Mouse (Mus musculus) cerebellum, postnatal 25 days (tissue): ENCODE measurements around the gene Robo2.

ENCODE experiments used
- DNase-seq, 2 experiments: peaks; one replicate each; pipeline ENCODE4 v3.0.0; 2021; ENCODE audit warnings: mixed read lengths in 2 of 2

The Robo2 gene

GRCm38 (mm10) chr16:73915425-73915824, 496.2 kb downstream of the Robo2 start:
- no peak for DNase-seq

DNA sequence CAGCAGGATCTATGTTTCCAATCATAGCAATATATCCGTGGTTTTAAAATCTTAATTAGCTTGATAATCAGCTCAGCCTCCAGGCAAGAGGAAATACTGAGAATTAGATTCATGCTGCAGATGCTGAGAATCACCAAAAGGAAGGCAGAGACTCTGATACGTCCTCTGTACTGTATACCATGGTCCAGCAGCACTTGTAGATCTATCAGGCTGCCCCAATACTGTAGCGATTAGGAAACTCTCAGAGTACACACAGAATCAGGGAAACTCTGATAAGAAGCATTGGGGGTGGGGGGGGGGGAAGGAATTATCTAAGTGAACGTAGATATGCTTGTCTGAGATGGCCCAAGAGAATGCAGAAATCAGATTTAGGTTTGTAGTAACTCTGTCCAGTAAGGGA, 496.7 kb downstream of the Robo2 start:
- no peak for DNase-seq

DNA sequence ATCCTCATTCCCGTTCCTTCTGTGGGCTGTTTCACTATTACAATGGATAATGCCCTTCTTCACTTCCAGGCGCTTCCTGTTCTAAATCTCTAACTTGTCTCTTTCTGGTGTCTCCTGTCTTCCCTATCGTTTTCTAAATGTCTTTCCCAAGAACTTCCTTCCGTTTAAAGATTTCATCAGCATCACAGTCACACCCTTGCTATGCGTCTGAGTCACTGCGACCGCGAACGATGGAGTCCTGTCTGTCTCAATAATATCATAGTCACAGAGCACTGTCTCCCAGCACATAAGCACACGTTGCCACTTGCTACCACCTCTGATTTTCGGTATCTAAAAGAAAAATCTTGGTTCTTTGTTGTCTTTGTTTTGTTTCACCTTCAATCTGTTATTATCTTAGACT, 503.1 kb downstream of the Robo2 start:
- no peak for DNase-seq

GRCm38 (mm10) chr16:73896856-73897255, 514.8 kb downstream of the Robo2 start:
- DNase-seq = no peak

GRCm38 (mm10) chr16:73881911-73882310, 529.7 kb downstream of the Robo2 start:
- DNase-seq = peak in 1 of 2 experiments; percentile 14

- no peak for DNase-seq
These were observed 533.7 kb downstream of the Robo2 start for GRCm38 (mm10) chr16:73877973-73878372.

GRCm38 (mm10) chr16:73874991-73875390, 536.6 kb downstream of the Robo2 start:
- no peak for DNase-seq

- DNase-seq = no peak
These were observed 537.6 kb downstream of the Robo2 start for GRCm38 (mm10) chr16:73873828-73874558.

- DNase-seq = no peak
These were observed 541.3 kb downstream of the Robo2 start for GRCm38 (mm10) chr16:73870296-73870695.

DNA sequence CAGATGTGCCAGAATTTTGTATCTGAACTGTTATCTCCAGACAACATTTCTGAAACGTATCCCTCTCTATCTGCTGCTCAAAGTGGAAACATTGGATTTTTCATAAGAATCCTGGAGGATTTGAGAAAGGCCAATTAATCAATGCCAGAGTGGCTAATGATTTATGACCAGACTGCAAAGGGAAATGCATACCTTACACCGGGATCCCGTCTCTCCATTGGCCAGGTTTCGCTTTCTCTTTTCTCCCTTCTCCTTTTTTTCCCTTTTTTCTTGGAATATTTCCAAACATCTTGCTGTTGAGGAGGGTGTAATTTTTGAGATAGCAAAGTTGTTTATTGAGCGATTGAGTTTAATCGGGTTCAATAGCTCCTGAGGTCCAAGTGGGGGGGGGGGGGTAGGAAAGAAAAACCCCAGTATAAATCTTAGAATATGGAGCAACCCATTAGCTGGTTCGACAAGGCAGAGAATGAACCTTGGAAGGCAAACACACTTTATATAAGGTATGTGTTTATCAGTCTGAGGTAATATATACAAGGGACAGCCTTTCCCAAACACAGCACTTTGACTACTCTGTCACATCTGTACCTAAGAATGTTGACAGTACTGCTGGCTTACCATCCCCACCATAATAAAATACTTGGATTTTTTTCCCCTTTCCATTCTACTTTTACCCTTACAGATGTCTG, 542.0 kb downstream of the Robo2 start:
- DNase-seq = no peak

GRCm38 (mm10) chr16:73864625-73865024, 547.0 kb downstream of the Robo2 start:
- peak; percentile 13 to 33 for DNase-seq

GRCm38 (mm10) chr16:73863748-73864147, 547.9 kb downstream of the Robo2 start:
- DNase-seq = peak; percentile 40 to 74

DNA sequence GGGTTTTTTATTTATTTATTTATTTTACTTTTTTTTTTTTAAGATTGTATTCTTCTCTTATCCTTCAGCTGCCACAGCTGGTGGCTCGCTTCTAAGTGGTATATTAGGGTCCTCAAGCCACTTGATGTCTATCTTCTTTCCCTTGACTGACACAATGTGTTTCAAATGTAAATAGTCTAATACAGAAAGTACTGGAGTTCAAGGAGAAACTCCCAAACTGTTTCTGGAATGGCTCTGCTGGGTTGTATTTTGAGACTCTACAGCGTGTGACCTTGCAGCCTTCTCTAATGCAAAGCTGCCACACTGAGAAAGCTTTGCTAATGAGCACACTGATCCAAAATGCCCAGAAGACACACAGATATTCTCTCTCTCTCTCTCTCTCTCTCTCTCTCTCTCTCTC, 552.9 kb downstream of the Robo2 start:
- DNase-seq = no peak

GRCm38 (mm10) chr16:73855821-73856220, 555.8 kb downstream of the Robo2 start:
- DNase-seq = no peak
